ENCODE assay signal across 15 mouse cellular contexts in genomic region chr14:29238446-29238845, GRCm38 (mm10).
"Had no signal": no experiment of that assay in that cellular context is flagged by ENCODE, and none has a peak within 500 bp of the region (broad histone marks: within the 10 kb centered on the region; RNA-seq: fewer than 3 reads in every experiment).

No protein-coding gene starts in this region.

- H3K36me3 ChIP-seq: limb, embryonic 15.5 days; liver, embryonic 12.5 days; neural tube, embryonic 13.5 days had no signal

- H3K27ac ChIP-seq: layer of hippocampus, adult 2 months; limb, embryonic 15.5 days; liver, embryonic 12.5 days; neural tube, embryonic 13.5 days had no signal

- H3K4me1 ChIP-seq: limb, embryonic 15.5 days; liver, embryonic 12.5 days; neural tube, embryonic 13.5 days had no signal

- H3K4me2 ChIP-seq: limb, embryonic 15.5 days; liver, embryonic 12.5 days; lung, embryonic 14.5 days; midbrain, embryonic 11.5 days; neural tube, embryonic 13.5 days had no signal

- H3K4me3 ChIP-seq: layer of hippocampus, adult 2 months; limb, embryonic 15.5 days; liver, embryonic 12.5 days; neural tube, embryonic 13.5 days had no signal

- ATAC-seq: liver, embryonic 12.5 days; midbrain, embryonic 16.5 days had no signal

- H3K27me3 ChIP-seq: limb, embryonic 15.5 days; liver, embryonic 12.5 days; neural tube, embryonic 13.5 days had no signal

- H3K9me3 ChIP-seq: limb, embryonic 15.5 days; liver, embryonic 12.5 days had no signal

- DNase-seq: kidney, adult 9 months; kidney, postnatal 10 days; kidney, postnatal 4 days; lung, embryonic 14.5 days; lung, postnatal 10 days; lung, postnatal 4 days; right cerebral cortex, adult 18-20 months; right cerebral cortex, postnatal 25 days; thymus, postnatal 4 days had no signal

- H3K9ac ChIP-seq: limb, embryonic 15.5 days; liver, embryonic 12.5 days; lung, embryonic 14.5 days; neural tube, embryonic 13.5 days had no signal
